In the genomic region with DNA sequence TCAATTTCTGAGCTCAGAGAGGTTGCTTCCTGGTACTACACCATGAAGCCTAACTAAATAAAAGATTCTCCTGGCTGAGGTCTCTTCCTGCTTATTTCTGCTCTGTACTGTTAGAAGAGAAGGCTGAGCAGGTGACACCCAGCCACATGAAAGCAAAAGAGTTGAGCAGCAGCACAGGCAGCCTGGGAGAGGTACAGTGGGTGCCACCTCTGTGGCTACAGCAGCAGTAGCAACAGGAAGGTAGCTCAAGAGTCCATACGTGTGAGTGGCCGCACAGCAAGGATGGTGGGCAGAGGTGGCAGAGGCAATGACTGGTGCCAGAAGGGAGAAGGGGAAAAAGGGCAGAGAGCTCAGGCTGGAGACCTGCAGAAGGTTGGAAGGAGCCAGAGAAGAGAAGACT, we compare ENCODE assay signal across 28 mouse cellular contexts. TPM values are rescaled to one million over a fixed set of nuclear protein-coding genes. Genes with fewer than 3 reads are reported as not detected.
DNase-seq lines count a peak whose midpoint lies in the region; ATAC-seq and TF ChIP-seq lines count a peak whose summit lies in the region.
"Had no signal": no experiment of that assay in that cellular context is flagged by ENCODE, and none has a peak within 500 bp of the region (broad histone marks: within the 10 kb centered on the region; RNA-seq: fewer than 3 reads in every experiment).

No protein-coding gene starts in this region.

- no peaks in the 10 kb centered on the region for H3K36me3 ChIP-seq in midbrain, embryonic 11.5 days (ENCODE audit: control insufficient read depth, insufficient read depth, low read length)
- no peaks in the 10 kb centered on the region for H3K36me3 ChIP-seq in midbrain, postnatal 0 days (ENCODE audit: insufficient read depth, low read length)
- H3K36me3 ChIP-seq in hindbrain, embryonic 14.5 days (replicated peaks; ENCODE audit: control insufficient read depth, insufficient read depth) = no peaks in the 10 kb centered on the region
- H3K36me3 ChIP-seq: heart, embryonic 13.5 days; limb, embryonic 12.5 days; liver, embryonic 13.5 days; neural tube, embryonic 15.5 days; stomach, embryonic 15.5 days had no signal

- peak; percentile 12 for DNase-seq in midbrain, embryonic 11.5 days (ENCODE audit: low spot score, missing footprints)
- no peak for DNase-seq in midbrain, postnatal 0 days (ENCODE audit: low spot score)
- peak; percentile 30 to 43 for DNase-seq in spleen, postnatal 36 days (ENCODE audit: low spot score in 2 of 2)
- DNase-seq in thymus, postnatal 4 days = peak; percentile 74
- no peak for DNase-seq in left cerebral cortex, adult 8-10 months (ENCODE audit: low spot score in 2 of 2)
- DNase-seq in hindbrain, embryonic 14.5 days (ENCODE audit: low spot score) = no peak
- no peak for DNase-seq in cerebellum, adult 18-20 months
- DNase-seq: cerebellum, adult 8-10 months; liver, embryonic 13.5 days had no signal

- H3K4me3 ChIP-seq in midbrain, embryonic 11.5 days (ENCODE audit: low read depth, low read length) = no peak overlapping the region
- H3K4me3 ChIP-seq in midbrain, postnatal 0 days (ENCODE audit: low read depth, low read length) = no peak overlapping the region
- no peak overlapping the region for H3K4me3 ChIP-seq in hindbrain, embryonic 14.5 days (replicated peaks; ENCODE audit: low read length)
- H3K4me3 ChIP-seq: erythroblast, embryonic 14.5 days; heart, embryonic 13.5 days; layer of hippocampus, adult 2 months; left cerebral cortex, adult 2 months; limb, embryonic 12.5 days; liver, embryonic 13.5 days; neural tube, embryonic 15.5 days; stomach, embryonic 15.5 days had no signal

- no peaks in the 10 kb centered on the region for H3K27me3 ChIP-seq in midbrain, embryonic 11.5 days (ENCODE audit: control insufficient read depth, insufficient read depth, low read length)
- no peaks in the 10 kb centered on the region; the same call in 1 of the 2 replicates for H3K27me3 ChIP-seq in midbrain, postnatal 0 days (ENCODE audit: insufficient read depth, low read length)
- peaks cover 58% of the 10 kb centered on the region for H3K27me3 ChIP-seq in hindbrain, embryonic 14.5 days (ENCODE audit: control insufficient read depth, insufficient read depth, low read length)
- H3K27me3 ChIP-seq: heart, embryonic 13.5 days; limb, embryonic 12.5 days; liver, embryonic 13.5 days; stomach, embryonic 15.5 days had no signal

- peaks cover 4% of the 10 kb centered on the region for H3K4me1 ChIP-seq in midbrain, embryonic 11.5 days (ENCODE audit: control insufficient read depth, insufficient read depth, low read length)
- no peaks in the 10 kb centered on the region for H3K4me1 ChIP-seq in midbrain, postnatal 0 days (ENCODE audit: insufficient read depth, low read length)
- 0 out of 2 replicates have a peak, but pooled peaks cover 3% of the 10 kb centered on the region for H3K4me1 ChIP-seq in hindbrain, embryonic 14.5 days (replicated peaks; ENCODE audit: control insufficient read depth, insufficient read depth, low read length)
- H3K4me1 ChIP-seq: heart, embryonic 13.5 days; liver, embryonic 13.5 days; neural tube, embryonic 15.5 days; stomach, embryonic 15.5 days had no signal

- H3K4me2 ChIP-seq in midbrain, embryonic 11.5 days = no peak overlapping the region
- no peak overlapping the region for H3K4me2 ChIP-seq in midbrain, postnatal 0 days (ENCODE audit: low read depth, low read length, poor library complexity, severe bottlenecking)
- H3K4me2 ChIP-seq in hindbrain, embryonic 14.5 days (replicated peaks) = no peak overlapping the region
- H3K4me2 ChIP-seq: heart, embryonic 13.5 days; limb, embryonic 12.5 days; liver, embryonic 13.5 days; neural tube, embryonic 15.5 days; stomach, embryonic 15.5 days had no signal

- H3K9me3 ChIP-seq in midbrain, embryonic 11.5 days (ENCODE audit: control insufficient read depth, low read length) = no peaks in the 10 kb centered on the region
- no peaks in the 10 kb centered on the region for H3K9me3 ChIP-seq in midbrain, postnatal 0 days (ENCODE audit: low read length)
- no peaks in the 10 kb centered on the region for H3K9me3 ChIP-seq in hindbrain, embryonic 14.5 days (ENCODE audit: control insufficient read depth, low read length)
- H3K9me3 ChIP-seq: heart, embryonic 13.5 days; limb, embryonic 12.5 days; liver, embryonic 13.5 days; neural tube, embryonic 15.5 days; stomach, embryonic 15.5 days had no signal

- H3K27ac ChIP-seq in midbrain, embryonic 11.5 days (ENCODE audit: low read depth, low read length) = no peak overlapping the region
- no peak overlapping the region for H3K27ac ChIP-seq in midbrain, postnatal 0 days (ENCODE audit: low read depth, low read length)
- H3K27ac ChIP-seq in hindbrain, embryonic 14.5 days = no peak overlapping the region
- H3K27ac ChIP-seq: heart, embryonic 13.5 days; kidney, postnatal 0 days; layer of hippocampus, adult 2 months; left cerebral cortex, adult 2 months; limb, embryonic 12.5 days; liver, embryonic 13.5 days; neural tube, embryonic 15.5 days; stomach, embryonic 15.5 days had no signal

- no peak for TF ChIP-seq CTCF in midbrain, postnatal 0 days (IDR thresholded peaks at IDR 0.05)

- H3K9ac ChIP-seq in midbrain, embryonic 11.5 days (ENCODE audit: low read length) = no peak overlapping the region
- H3K9ac ChIP-seq in midbrain, postnatal 0 days (replicated peaks; ENCODE audit: low read length, poor library complexity, severe bottlenecking) = no peak overlapping the region
- no peak overlapping the region for H3K9ac ChIP-seq in hindbrain, embryonic 14.5 days
- H3K9ac ChIP-seq: heart, embryonic 13.5 days; limb, embryonic 12.5 days; liver, embryonic 13.5 days; neural tube, embryonic 15.5 days; stomach, embryonic 15.5 days had no signal

- WGBS in midbrain, embryonic 11.5 days = 85% methylated on average over 2 of the region's 2 CpGs
- WGBS in midbrain, postnatal 0 days = 94% methylated on average over 2 of the region's 2 CpGs
- 89% methylated on average over 2 of the region's 2 CpGs for WGBS in hindbrain, embryonic 14.5 days

- no peak for ATAC-seq in midbrain, embryonic 11.5 days (ENCODE audit: low FRiP score)
- no peak for ATAC-seq in midbrain, postnatal 0 days (ENCODE audit: low FRiP score)
- peak; percentile 98 for ATAC-seq in activated CD4-positive, CD25-positive, alpha-beta regulatory T cell, adult 4 months
- ATAC-seq in hindbrain, embryonic 14.5 days (ENCODE audit: low FRiP score) = no peak
- ATAC-seq: forebrain, embryonic 14.5 days had no signal

RNA-seq across cellular contexts. Expression of gene Olig3, which starts 34.6 kb away (rescaled TPM):
- 18.7 and 20.7 TPM in 2 replicates for polyA plus RNA-seq in midbrain, embryonic 11.5 days (2014; fragmentation: Nextera tagmentation; extraction: Ambion mirVana)
- 0.77 TPM in 1 of 2 replicates, not detected in the other for total RNA-seq in midbrain, postnatal 0 days (2014; rRNA removed)
- not detected in 2 replicates for polyA plus RNA-seq in midbrain, postnatal 0 days (2015; fragmentation: Nextera tagmentation; extraction: Ambion mirVana)
- polyA plus RNA-seq in activated CD4-positive, CD25-positive, alpha-beta regulatory T cell, adult 4 months (2017; shearing (Covaris generic)) = not detected
- not detected for total RNA-seq in left cerebral cortex, adult 8-10 months (2022)
- polyA plus RNA-seq in hindbrain, embryonic 14.5 days (2014; fragmentation: Nextera tagmentation; extraction: Ambion mirVana) = 9.2 and 11.1 TPM in 2 replicates
- total RNA-seq: adrenal gland, postnatal 14 days; common myeloid progenitor, adult 5-6 weeks; hematopoietic stem cell, adult 5-6 weeks; layer of hippocampus, adult 2 months; left cerebral cortex, adult 2 months; megakaryocyte-erythroid progenitor cell, adult 5-6 weeks; monocyte, adult 5-6 weeks had no signal
- polyA plus RNA-seq: C2C12; erythroblast, embryonic 14.5 days; gonadal fat pad, adult 2 months; heart, embryonic 13.5 days; intestine, embryonic 14.5 days; kidney, postnatal 0 days; limb, embryonic 12.5 days; liver, embryonic 13.5 days; lung, embryonic 16.5 days had no signal

Comparison
In these comparisons a context has a peak if more than half of its experiments do, and no peak if none do; other contexts are left out.
1. DNase-seq: peak in midbrain, embryonic 11.5 days (single experiment), spleen, postnatal 36 days (2 of 2) and thymus, postnatal 4 days (single experiment); none in midbrain, postnatal 0 days (single experiment), left cerebral cortex, adult 8-10 months (0 of 2), hindbrain, embryonic 14.5 days (single experiment) and cerebellum, adult 18-20 months (0 of 2).